Mouse (Mus musculus) kidney, adult 9 months (tissue): ENCODE measurements around the gene 4930579F01Rik.
A peak's percentile ranks its signal among the peaks of the same experiment; 100 is the strongest.
"Not testable (repeated sequence)": the region's sequence is repeated elsewhere in the genome, so short reads cannot be mapped to it uniquely, and the experiment has no call there.

Experiments used
- DNase-seq: peaks from one replicate; pipeline ENCODE4 v3.0.0; 2022

Gene 4930579F01Rik

GRCm38 (mm10) chr3:138143315-138144059, 50.1 kb downstream of the 4930579F01Rik start, which contains the start of gene Trmt10a:
TSS of gene Trmt10a (plus strand) at chr3:138143448.
- DNase-seq = peak; percentile 99

DNA sequence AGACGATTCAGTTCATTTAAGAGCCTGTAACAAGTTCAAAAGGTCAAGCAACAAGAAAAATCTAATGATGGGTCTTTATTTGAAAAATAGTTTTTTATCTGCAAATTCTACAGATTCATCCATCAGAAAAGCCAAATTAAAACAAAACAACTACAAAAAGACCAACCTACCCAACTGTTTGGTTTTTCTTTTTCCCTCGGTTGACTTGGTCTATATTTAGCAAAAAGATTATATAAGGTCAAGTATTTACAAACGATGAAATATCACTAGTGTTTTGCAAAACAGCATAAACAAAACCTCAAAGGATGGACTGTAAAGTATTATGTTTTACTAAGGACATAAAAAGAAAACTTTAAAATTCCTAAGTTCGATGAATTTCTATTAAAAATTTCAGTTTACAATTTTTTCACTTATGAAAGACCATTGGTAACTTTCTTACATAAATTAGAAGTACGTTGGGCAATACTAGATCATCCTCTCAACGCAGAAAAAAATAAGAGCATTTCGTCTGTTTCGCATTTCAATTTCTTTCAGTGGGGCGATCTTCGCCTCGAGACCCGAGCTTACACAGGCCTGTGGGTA, 50.8 kb downstream of the 4930579F01Rik start:
- DNase-seq = peak; percentile 11

- DNase-seq = peak; percentile 16
Observed at GRCm38 (mm10) chr3:138142052-138142732, 51.4 kb downstream of the 4930579F01Rik start.

DNA sequence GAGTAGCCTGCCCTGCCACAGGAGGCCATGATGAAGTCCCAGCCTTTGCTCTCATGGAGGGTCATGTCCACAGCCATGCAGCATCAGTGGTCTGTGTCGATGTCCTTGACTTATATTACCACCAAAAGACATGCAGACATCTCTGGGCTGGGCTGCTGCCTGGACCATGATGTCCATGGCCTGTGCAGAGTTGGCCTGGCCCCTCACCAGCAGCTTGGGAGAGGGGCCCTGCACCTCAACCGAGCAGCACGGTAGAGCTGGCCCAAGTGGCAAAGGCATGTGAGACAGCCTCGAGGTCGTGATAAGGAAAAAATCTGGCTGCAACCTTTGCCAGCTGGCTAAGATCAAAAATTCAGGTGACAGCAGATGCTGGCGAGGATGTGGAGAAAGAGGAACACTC, 54.0 kb downstream of the 4930579F01Rik start:
- no peak for DNase-seq

DNA sequence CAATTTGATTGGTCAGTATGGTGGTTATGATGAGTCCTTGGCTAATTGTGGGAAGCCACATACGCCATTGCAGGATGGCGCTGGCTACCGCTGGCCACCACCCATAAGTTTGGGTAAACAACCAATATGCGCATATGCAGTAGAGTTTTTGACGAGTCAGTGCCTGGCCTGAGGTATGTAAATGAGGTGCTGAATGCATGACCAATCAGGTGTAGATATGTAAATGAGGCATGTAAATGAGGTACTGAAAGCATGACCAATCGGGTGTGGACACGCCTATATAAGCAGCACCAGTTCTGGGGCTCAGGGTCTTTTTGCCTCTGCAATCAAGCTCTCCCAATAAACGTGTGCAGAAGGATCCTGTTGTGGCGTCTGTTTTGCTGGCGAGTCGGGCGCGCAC, 55.5 kb downstream of the 4930579F01Rik start:
- DNase-seq = not testable (repeated sequence)

GRCm38 (mm10) chr3:138134528-138134927, 59.1 kb downstream of the 4930579F01Rik start:
- peak; percentile 35 for DNase-seq

- DNase-seq = no peak
Observed at GRCm38 (mm10) chr3:138133916-138134315, 59.7 kb downstream of the 4930579F01Rik start.

DNA sequence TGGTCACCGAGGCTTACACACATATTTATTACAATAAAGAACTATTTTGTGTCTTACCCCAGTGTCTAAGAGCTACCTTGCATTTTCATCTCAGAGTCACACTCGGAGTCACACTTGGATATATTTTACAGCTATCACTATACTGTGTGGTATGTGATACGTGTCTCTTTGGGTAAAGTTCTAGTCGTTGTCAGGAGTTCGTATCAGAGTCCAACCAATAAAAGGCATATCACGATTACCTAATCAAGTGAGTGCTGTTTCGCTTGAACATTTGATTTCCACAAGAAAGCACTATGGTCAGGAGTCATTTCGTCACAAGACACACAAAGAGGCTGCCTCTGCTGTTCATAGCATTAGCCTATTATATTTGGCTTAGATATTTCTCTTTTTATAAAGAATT, 60.2 kb downstream of the 4930579F01Rik start:
- DNase-seq = no peak

GRCm38 (mm10) chr3:138131168-138131567, 62.5 kb downstream of the 4930579F01Rik start:
- DNase-seq = peak; percentile 45

GRCm38 (mm10) chr3:138130692-138131091, 62.9 kb downstream of the 4930579F01Rik start:
- DNase-seq = no peak

GRCm38 (mm10) chr3:138129110-138129509, 64.5 kb downstream of the 4930579F01Rik start:
- no peak for DNase-seq

GRCm38 (mm10) chr3:138123842-138124241, 69.8 kb downstream of the 4930579F01Rik start:
- no peak for DNase-seq

- DNase-seq = no peak
Observed at GRCm38 (mm10) chr3:138121461-138121860, 72.2 kb downstream of the 4930579F01Rik start.

DNA sequence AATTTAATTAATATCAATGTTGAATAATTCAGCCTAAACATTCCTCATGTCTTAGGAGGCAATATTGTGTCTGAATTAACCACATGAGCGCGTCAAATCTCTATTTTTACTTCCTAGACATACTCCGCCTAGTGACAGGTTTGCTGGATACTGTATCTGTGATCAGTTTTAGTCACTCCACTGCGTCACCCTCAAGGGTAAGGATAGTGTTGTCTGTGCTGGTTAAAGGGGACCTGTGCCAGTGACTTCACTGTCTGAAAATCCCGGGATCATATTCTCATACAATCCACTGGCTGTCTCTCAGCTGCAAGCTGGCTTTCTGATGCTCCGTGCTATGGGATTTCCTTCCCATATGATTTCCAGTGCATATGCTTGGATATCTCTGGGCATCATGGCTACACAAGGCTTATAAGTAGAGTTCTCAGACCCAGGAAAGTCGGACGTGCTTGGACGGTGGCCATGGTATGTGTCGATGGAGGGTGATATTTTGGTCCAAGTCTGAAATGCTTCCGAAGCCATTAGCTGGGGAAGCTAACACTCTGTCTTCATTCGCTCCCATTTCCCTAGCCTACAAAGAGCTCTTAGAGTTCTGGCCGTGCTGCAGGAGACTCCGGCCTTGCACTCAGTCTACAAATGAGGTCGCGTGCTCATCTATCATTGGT, 74.0 kb downstream of the 4930579F01Rik start:
- DNase-seq = no peak

- DNase-seq = no peak
Observed at GRCm38 (mm10) chr3:138118831-138119230, 74.8 kb downstream of the 4930579F01Rik start.

DNA sequence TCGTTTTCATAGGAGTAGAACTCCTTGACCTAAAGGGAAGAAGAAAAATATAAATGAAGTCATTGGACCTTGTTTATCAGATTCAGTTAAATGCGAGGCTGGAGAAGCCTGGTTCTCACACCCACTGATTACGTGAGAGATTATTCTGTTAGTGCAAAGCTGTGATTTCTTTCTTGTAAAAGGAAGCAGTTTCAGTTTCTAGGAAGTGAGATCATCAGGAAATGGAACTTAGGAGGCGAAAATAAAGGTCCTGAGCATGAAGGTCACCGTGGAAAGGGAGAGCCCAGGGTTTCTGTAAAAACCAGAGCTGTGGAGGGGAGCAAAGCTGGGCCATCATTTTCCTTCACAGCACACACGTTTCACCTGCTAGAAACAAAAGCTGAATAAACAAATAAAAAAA, 75.2 kb downstream of the 4930579F01Rik start:
- DNase-seq = no peak

GRCm38 (mm10) chr3:138116871-138117270, 76.8 kb downstream of the 4930579F01Rik start:
- no peak for DNase-seq

DNA sequence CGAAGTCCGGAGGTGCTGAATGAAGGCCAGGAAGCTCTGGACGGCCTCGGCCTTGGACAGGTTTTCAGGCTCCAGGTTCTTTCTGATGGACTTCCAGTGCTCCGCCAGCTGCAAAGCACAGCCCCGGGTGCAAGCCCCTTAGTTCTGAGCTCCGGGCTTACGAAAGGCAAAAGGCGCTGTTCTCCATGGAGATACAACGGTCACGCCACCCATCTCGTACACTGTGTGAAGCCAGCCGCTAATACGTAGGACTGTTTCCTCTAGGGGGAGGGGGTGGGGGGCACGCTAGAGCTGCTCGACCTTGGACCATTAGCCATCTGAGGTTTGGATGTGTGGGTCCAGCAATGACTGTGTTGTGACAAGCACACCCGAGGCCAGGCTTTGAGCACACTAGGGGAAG, 79.5 kb downstream of the 4930579F01Rik start:
- DNase-seq = no peak
